Mouse (Mus musculus) embryonic facial prominence, embryonic 11.5 days (tissue): ENCODE measurements around the gene Rgs10. TPM values are rescaled to one million over a fixed set of nuclear protein-coding genes. Genes with fewer than 3 reads are reported as not detected.

ENCODE experiments used
- ATAC-seq: fragments of 200-750 bp; cut with Nextera tagmentation; replicated peaks from 2 replicates; pipeline ENCODE4 v1.8.0; 2017; ENCODE audit warnings: low read depth; ENCODE audit not compliant: insufficient number of reproducible peaks, low FRiP score, low TSS enrichment
- DNase-seq: peaks from one replicate; pipeline ENCODE4 v3.0.0-alpha.2; 2015; ENCODE audit warnings: low spot score
- H3K27ac ChIP-seq: fragments of 300-500 bp; sonication (generic); replicated peaks from 2 replicates; pipeline ENCODE4 v1.5.1; 2014; ENCODE audit warnings: mild to moderate bottlenecking, low read depth, low read length, control low read depth
- H3K27me3 ChIP-seq: fragments of 300-500 bp; sonication (generic); 2 replicates; pipeline ENCODE4 v1.6.1; 2014; ENCODE audit warnings: mild to moderate bottlenecking, low read length, moderate library complexity, mixed read lengths; ENCODE audit not compliant: control insufficient read depth, insufficient read depth
- H3K36me3 ChIP-seq: fragments of 300-500 bp; sonication (generic); replicated peaks from 2 replicates; pipeline ENCODE4 v1.6.1; 2014; ENCODE audit warnings: low read depth, mild to moderate bottlenecking, low read length, moderate library complexity, mixed read lengths; ENCODE audit not compliant: control insufficient read depth, insufficient read depth
- H3K4me1 ChIP-seq: fragments of 300-500 bp; sonication (generic); 2 replicates; pipeline ENCODE4 v1.6.1; 2014; ENCODE audit warnings: low read length, mixed read lengths; ENCODE audit not compliant: control insufficient read depth, insufficient read depth
- H3K4me2 ChIP-seq: fragments of 300-500 bp; sonication (generic); 2 replicates; pipeline ENCODE4 v1.6.1; 2014; ENCODE audit warnings: low read depth, mild to moderate bottlenecking, control low read depth, low read length, moderate library complexity
- H3K4me3 ChIP-seq: fragments of 300-500 bp; sonication (generic); 2 replicates; pipeline ENCODE4 v1.5.1; 2014; ENCODE audit warnings: low read depth, low read length, control low read depth
- H3K9ac ChIP-seq: fragments of 300-500 bp; sonication (generic); replicated peaks from 2 replicates; pipeline ENCODE4 v1.6.1; 2014; ENCODE audit warnings: mild to moderate bottlenecking, control low read depth, low read length
- H3K9me3 ChIP-seq: fragments of 300-500 bp; sonication (generic); replicated peaks from 2 replicates; pipeline ENCODE4 v1.6.1; 2016; ENCODE audit warnings: mild to moderate bottlenecking, low read length, inconsistent platforms, mixed read lengths; ENCODE audit not compliant: control insufficient read depth
- WGBS: fragments of 180-500 bp; shearing (Covaris S2); extraction: QIAGEN DNeasy Blood & Tissue Kit; methylation state at CpG from one replicate; pipeline ENCODE4 v1.1.7; 2014; 5-methylcytosine and 5-hydroxymethylcytosine counted together
- polyA plus RNA-seq: library from polyadenylated mRNA; unstranded; fragments of >200 nt; fragmentation: Nextera tagmentation; extraction: Ambion mirVana; gene quantifications from 2 replicates; pipeline ENCODE4 v1.2.1, GENCODE M21; 2014

Gene Rgs10
- polyA plus RNA-seq, 1 experiment from 2014 or later, result 16.7 TPM

GRCm38 (mm10) chr7:128392071-128392971 lies 26.2 kb downstream of the Rgs10 start:
- no peaks in the 10 kb centered on the region for H3K9me3 ChIP-seq
- no peak overlapping the region for H3K4me2 ChIP-seq
- 78% methylated on average over 18 of the region's 18 CpGs for WGBS
- no peak overlapping the region for H3K9ac ChIP-seq
- ATAC-seq (peak; percentile 65; the same call in 1 of the 2 replicates), DNase-seq (no peak)
- H3K4me1 ChIP-seq, result no peaks in the 10 kb centered on the region; the same call in 1 of the 2 replicates
- no peak overlapping the region for H3K27ac ChIP-seq
- no peaks in the 10 kb centered on the region for H3K27me3 ChIP-seq
- H3K4me3 ChIP-seq, result no peak overlapping the region
- H3K36me3 ChIP-seq, result no peaks in the 10 kb centered on the region

GRCm38 (mm10) chr7:128391267-128392057 lies 27.1 kb downstream of the Rgs10 start:
- Histone ChIP-seq H3K27ac (no peak overlapping the region), H3K9ac (no peak overlapping the region), H3K36me3 (no peaks in the 10 kb centered on the region), H3K4me3 (no peak overlapping the region), H3K9me3 (no peaks in the 10 kb centered on the region), H3K4me1 (no peaks in the 10 kb centered on the region; the same call in 1 of the 2 replicates), H3K4me2 (no peak overlapping the region), H3K27me3 (no peaks in the 10 kb centered on the region)
- DNase-seq (no peak), ATAC-seq (no peak)
- 49% methylated on average over 12 of the region's 12 CpGs for WGBS

- ATAC-seq (no peak), DNase-seq (no peak)
- Histone ChIP-seq H3K36me3 (no peaks in the 10 kb centered on the region), H3K4me1 (no peaks in the 10 kb centered on the region; the same call in 1 of the 2 replicates), H3K9ac (no peak overlapping the region), H3K4me3 (no peak overlapping the region), H3K27ac (no peak overlapping the region), H3K9me3 (no peaks in the 10 kb centered on the region), H3K4me2 (no peak overlapping the region), H3K27me3 (no peaks in the 10 kb centered on the region)
- 31% methylated on average over 7 of the region's 7 CpGs for WGBS
Observed at GRCm38 (mm10) chr7:128388968-128389367, 29.6 kb downstream of the Rgs10 start.

GRCm38 (mm10) chr7:128383726-128384463 lies 34.7 kb downstream of the Rgs10 start:
- H3K9ac ChIP-seq, result no peak overlapping the region
- H3K4me3 ChIP-seq, result no peak overlapping the region
- no peaks in the 10 kb centered on the region for H3K9me3 ChIP-seq
- ATAC-seq (no peak), DNase-seq (no peak)
- no peaks in the 10 kb centered on the region for H3K27me3 ChIP-seq
- no peaks in the 10 kb centered on the region for H3K4me1 ChIP-seq
- H3K36me3 ChIP-seq, result no peaks in the 10 kb centered on the region
- no peak overlapping the region for H3K27ac ChIP-seq
- WGBS, result 73% methylated on average over 10 of the region's 10 CpGs
- no peak overlapping the region for H3K4me2 ChIP-seq

GRCm38 (mm10) chr7:128383189-128383725 lies 35.3 kb downstream of the Rgs10 start:
- DNase-seq (no peak), ATAC-seq (no peak)
- no peak overlapping the region for H3K4me2 ChIP-seq
- H3K36me3 ChIP-seq, result no peaks in the 10 kb centered on the region
- no peaks in the 10 kb centered on the region for H3K4me1 ChIP-seq
- no peak overlapping the region for H3K4me3 ChIP-seq
- H3K9me3 ChIP-seq, result no peaks in the 10 kb centered on the region
- 85% methylated on average over 7 of the region's 7 CpGs for WGBS
- H3K27ac ChIP-seq, result no peak overlapping the region
- no peaks in the 10 kb centered on the region for H3K27me3 ChIP-seq
- no peak overlapping the region for H3K9ac ChIP-seq

- Histone ChIP-seq H3K4me2 (no peak overlapping the region), H3K4me3 (no peak overlapping the region), H3K27me3 (no peaks in the 10 kb centered on the region), H3K27ac (no peak overlapping the region), H3K9ac (no peak overlapping the region), H3K9me3 (no peaks in the 10 kb centered on the region), H3K4me1 (no peaks in the 10 kb centered on the region), H3K36me3 (no peaks in the 10 kb centered on the region)
- ATAC-seq (no peak), DNase-seq (no peak)
- WGBS, result 91% methylated on average over 6 of the region's 6 CpGs
Observed at GRCm38 (mm10) chr7:128382527-128382860, 36.1 kb downstream of the Rgs10 start.

- WGBS, result 85% methylated on average over 14 of the region's 14 CpGs
- no peaks in the 10 kb centered on the region for H3K27me3 ChIP-seq
Observed at GRCm38 (mm10) chr7:128381811-128382526, 36.6 kb downstream of the Rgs10 start.

More at GRCm38 (mm10) chr7:128381811-128382526, 36.6 kb downstream of the Rgs10 start:
- ATAC-seq, result no peak
- no peaks in the 10 kb centered on the region for H3K36me3 ChIP-seq
- no peak overlapping the region for H3K9ac ChIP-seq
- no peak overlapping the region for H3K27ac ChIP-seq
- H3K4me2 ChIP-seq, result no peak overlapping the region
- no peaks in the 10 kb centered on the region for H3K9me3 ChIP-seq
- DNase-seq, result no peak
- H3K4me1 ChIP-seq, result no peaks in the 10 kb centered on the region
- no peak overlapping the region for H3K4me3 ChIP-seq
